Mouse (Mus musculus) spleen, adult 2 months (tissue): Measurements from ENCODE around the gene Wdr64. TPM values are rescaled to one million over a fixed set of nuclear protein-coding genes. Genes with fewer than 3 reads are reported as not detected.

Source experiments
- DNase-seq, 2 experiments: peaks; one replicate each; pipeline versions ENCODE4 v3.0.0 to v3.0.0-alpha.2; 2012 to 2021; ENCODE audit warnings: low spot score in 2 of 2, low read depth in 1 of 2
- H3K27ac ChIP-seq: fragments of 200-500 bp; 2 replicates; pipeline ENCODE4 v1.5.1; 2012; ENCODE audit warnings: low read length, inconsistent platforms; ENCODE audit not compliant: insufficient read depth
- H3K27me3 ChIP-seq: fragments of 200-500 bp; 2 replicates; pipeline ENCODE4 v1.6.1; 2012; ENCODE audit warnings: mild to moderate bottlenecking, moderate library complexity, low read length, inconsistent platforms; ENCODE audit not compliant: control insufficient read depth, insufficient read depth
- H3K36me3 ChIP-seq: fragments of 200-500 bp; 2 replicates; pipeline ENCODE4 v1.6.1; 2012; ENCODE audit warnings: mild to moderate bottlenecking, low read length, inconsistent platforms; ENCODE audit not compliant: control insufficient read depth, insufficient read depth
- H3K4me1 ChIP-seq: fragments of 200-500 bp; 2 replicates; pipeline ENCODE4 v1.6.1; 2011; ENCODE audit warnings: inconsistent platforms; ENCODE audit not compliant: control insufficient read depth, insufficient read depth, insufficient read length
- H3K4me3 ChIP-seq: fragments of 200-500 bp; 2 replicates; pipeline ENCODE4 v1.5.1; 2011; ENCODE audit warnings: mild to moderate bottlenecking, inconsistent platforms; ENCODE audit not compliant: insufficient read depth, insufficient read length; ENCODE audit errors: extremely low read depth
- CTCF ChIP-seq: fragments of 200-500 bp; IDR thresholded peaks from 2 replicates; pipeline ENCODE4 v1.5.1; 2011; ENCODE audit warnings: mild to moderate bottlenecking, inconsistent platforms; ENCODE audit not compliant: insufficient read depth, insufficient read length, insufficient replicate concordance; ENCODE audit errors: extremely low read depth
- POLR2A ChIP-seq: fragments of 200-500 bp; IDR thresholded peaks from 2 replicates; pipeline ENCODE4 v1.6.1; 2011; ENCODE audit warnings: low read depth, low read length, inconsistent platforms
- WGBS: fragments of 180-500 bp; shearing (Covaris S2); methylation state at CpG from one replicate; pipeline ENCODE4 v1.1.7; 2018; 5-methylcytosine and 5-hydroxymethylcytosine counted together
- polyA plus RNA-seq: library from polyadenylated mRNA; depleted of rRNA; stranded (reverse); fragments of >200 nt; gene quantifications from 2 replicates; pipeline ENCODE4 v1.2.3, GENCODE M21; 2012

Wdr64 gene
- polyA plus RNA-seq, 1 experiment, result not detected

GRCm38 (mm10) chr1:175692997-175693361 is 5.4 kb upstream of the Wdr64 start:
- DNase-seq, result no peak
- Histone ChIP-seq H3K36me3 (no peaks in the 10 kb centered on the region), H3K4me3 (peak overlapping the region; percentile 50), H3K27me3 (no peaks in the 10 kb centered on the region), H3K27ac (no peak overlapping the region), H3K4me1 (peaks cover 5% of the 10 kb centered on the region; the same call in 1 of the 2 replicates)
- under 1% methylated on average over 17 of the region's 17 CpGs for WGBS
- no peak for TF ChIP-seq CTCF
- no peak for TF ChIP-seq POLR2A

DNA sequence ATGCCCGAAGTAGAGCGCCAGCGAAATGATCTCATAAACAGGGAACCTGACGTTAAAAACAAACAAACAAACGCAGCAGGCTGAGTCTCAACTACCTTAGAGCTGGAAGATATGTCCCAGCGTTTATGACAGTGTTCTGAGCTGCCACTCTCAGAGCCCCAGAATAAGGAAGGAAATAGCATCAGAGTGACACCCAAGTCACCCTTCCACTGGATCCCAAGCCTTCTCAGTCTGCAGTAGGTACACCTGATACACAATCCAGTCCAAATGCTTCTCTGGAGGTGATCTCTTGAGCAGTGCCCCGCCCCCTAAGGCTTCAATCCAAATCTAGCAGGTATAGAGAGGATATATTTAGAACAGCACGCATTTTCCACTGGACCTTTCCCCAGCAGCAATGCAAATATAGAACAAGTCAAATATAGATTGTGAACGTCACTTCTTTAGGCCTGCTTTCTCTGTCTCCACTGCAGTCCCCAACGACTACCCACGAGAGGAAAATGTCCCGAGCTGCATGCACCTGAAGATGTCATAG is 4.9 kb upstream of the Wdr64 start:
- Histone ChIP-seq H3K27ac (no peak overlapping the region), H3K27me3 (no peaks in the 10 kb centered on the region), H3K36me3 (no peaks in the 10 kb centered on the region), H3K4me1 (peaks cover 5% of the 10 kb centered on the region; the same call in 1 of the 2 replicates), H3K4me3 (peak overlapping the region; percentile 50; the same call in 1 of the 2 replicates)
- peak in 1 of 2 experiments; percentile 9 for DNase-seq
- TF ChIP-seq POLR2A, result no peak
- TF ChIP-seq CTCF, result no peak
- WGBS, result 27% methylated on average over 12 of the region's 12 CpGs

- Histone ChIP-seq H3K4me1 (no peaks in the 10 kb centered on the region), H3K27me3 (no peaks in the 10 kb centered on the region), H3K36me3 (no peaks in the 10 kb centered on the region), H3K27ac (no peak overlapping the region), H3K4me3 (no peak overlapping the region)
- no peak for DNase-seq
- WGBS, result 55% methylated on average over 3 of the region's 3 CpGs
- TF ChIP-seq POLR2A (no peak), CTCF (no peak)
These were observed 982 bp downstream of the Wdr64 start for GRCm38 (mm10) chr1:175699375-175699774.

GRCm38 (mm10) chr1:175699796-175700195 is 1.4 kb downstream of the Wdr64 start:
- Histone ChIP-seq H3K4me1 (no peaks in the 10 kb centered on the region), H3K4me3 (no peak overlapping the region), H3K36me3 (no peaks in the 10 kb centered on the region), H3K27ac (no peak overlapping the region), H3K27me3 (no peaks in the 10 kb centered on the region)
- 24% methylated on average over 4 of the region's 4 CpGs for WGBS
- TF ChIP-seq POLR2A, result no peak
- TF ChIP-seq CTCF, result no peak
- no peak for DNase-seq

DNA sequence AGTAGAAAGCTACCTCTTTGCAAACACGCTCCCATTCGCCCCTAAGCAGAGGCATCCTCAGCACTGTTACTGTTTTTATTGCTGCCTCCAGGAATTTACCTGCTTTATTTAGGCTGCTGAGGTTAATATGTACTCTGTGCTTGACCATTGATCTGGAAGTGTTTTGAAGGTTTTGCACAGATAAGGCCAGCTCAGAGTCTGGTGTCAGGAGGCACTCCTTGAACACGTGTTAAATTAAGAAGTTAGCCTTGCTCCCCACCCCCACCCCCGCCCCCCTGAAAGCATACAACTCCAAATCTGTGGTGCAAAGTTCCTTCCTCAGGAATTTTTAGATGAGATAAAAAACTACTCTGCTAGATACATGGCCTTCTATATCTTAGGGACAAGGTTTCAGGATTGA is 2.8 kb downstream of the Wdr64 start:
- TF ChIP-seq CTCF (no peak), POLR2A (no peak)
- no peak overlapping the region for H3K27ac ChIP-seq
- WGBS, result 82% methylated on average over 4 of the region's 4 CpGs
- no peak for DNase-seq
- H3K4me1 ChIP-seq, result no peaks in the 10 kb centered on the region
- H3K36me3 ChIP-seq, result no peaks in the 10 kb centered on the region
- H3K27me3 ChIP-seq, result no peaks in the 10 kb centered on the region
- no peak overlapping the region for H3K4me3 ChIP-seq

- Histone ChIP-seq H3K36me3 (no peaks in the 10 kb centered on the region), H3K27me3 (no peaks in the 10 kb centered on the region), H3K4me3 (no peak overlapping the region), H3K27ac (no peak overlapping the region), H3K4me1 (no peaks in the 10 kb centered on the region)
- no peak for DNase-seq
- 82% methylated on average over 5 of the region's 5 CpGs for WGBS
- no peak for TF ChIP-seq POLR2A
- no peak for TF ChIP-seq CTCF
These were observed 9.2 kb downstream of the Wdr64 start for GRCm38 (mm10) chr1:175707599-175707998.

DNA sequence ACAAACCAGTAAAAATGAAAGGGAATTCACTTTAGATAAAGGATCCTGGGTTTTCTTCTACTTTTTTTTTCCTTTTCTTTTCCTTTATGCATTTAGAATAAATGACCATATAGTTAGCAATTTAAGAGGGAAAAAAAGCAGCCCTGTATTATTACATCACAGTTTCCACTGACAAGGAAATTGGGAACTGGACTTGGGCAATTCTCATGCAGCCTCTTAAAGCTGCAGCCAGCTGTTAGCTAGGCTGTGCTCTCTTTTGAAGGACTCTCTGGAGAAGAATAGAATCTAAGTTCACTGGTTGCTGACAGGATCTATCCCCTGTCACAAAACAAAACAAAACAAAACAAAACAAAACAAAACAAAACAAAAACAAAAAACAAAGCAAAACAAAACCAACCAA is 9.6 kb downstream of the Wdr64 start:
- Histone ChIP-seq H3K27me3 (no peaks in the 10 kb centered on the region), H3K4me3 (no peak overlapping the region), H3K4me1 (no peaks in the 10 kb centered on the region), H3K27ac (no peak overlapping the region), H3K36me3 (no peaks in the 10 kb centered on the region)
- DNase-seq, result no peak
- TF ChIP-seq POLR2A (no peak), CTCF (no peak)
